Mouse (Mus musculus) neural tube, embryonic 15.5 days (tissue): ENCODE results near the gene Zfp418. TPM values are rescaled to one million over a fixed set of nuclear protein-coding genes. Genes with fewer than 3 reads are reported as not detected.
"Not testable (repeated sequence)": the region's sequence is repeated elsewhere in the genome, so short reads cannot be mapped to it uniquely, and the experiment has no call there.

ENCODE experiments used
- ATAC-seq: fragments of 200-750 bp; cut with Nextera tagmentation; 2 replicates; pipeline ENCODE4 v1.8.0; 2017; ENCODE audit warnings: mild to moderate bottlenecking, moderate TSS enrichment, moderate library complexity; ENCODE audit not compliant: low FRiP score
- H3K27ac ChIP-seq: fragments of 300-500 bp; sonication (generic); replicated peaks from 2 replicates; pipeline ENCODE4 v1.5.1; 2015; ENCODE audit warnings: mild to moderate bottlenecking, inconsistent platforms
- H3K27me3 ChIP-seq: fragments of 300-500 bp; sonication (generic); replicated peaks from 2 replicates; pipeline ENCODE4 v1.6.1; 2015; ENCODE audit warnings: inconsistent platforms
- H3K36me3 ChIP-seq: fragments of 300-500 bp; sonication (generic); 2 replicates; pipeline ENCODE4 v1.6.1; 2015; ENCODE audit warnings: inconsistent platforms
- H3K4me1 ChIP-seq: fragments of 300-500 bp; sonication (generic); 2 replicates; pipeline ENCODE4 v1.6.1; 2015; ENCODE audit warnings: inconsistent platforms
- H3K4me2 ChIP-seq: fragments of 300-500 bp; sonication (generic); 2 replicates; pipeline ENCODE4 v1.6.1; 2015; ENCODE audit warnings: inconsistent platforms, mild to moderate bottlenecking, moderate library complexity
- H3K4me3 ChIP-seq: fragments of 300-500 bp; sonication (generic); replicated peaks from 2 replicates; pipeline ENCODE4 v1.5.1; 2015; ENCODE audit warnings: mild to moderate bottlenecking, inconsistent platforms
- H3K9ac ChIP-seq: fragments of 300-500 bp; sonication (generic); replicated peaks from 2 replicates; pipeline ENCODE4 v1.6.1; 2015; ENCODE audit warnings: mild to moderate bottlenecking, inconsistent platforms
- H3K9me3 ChIP-seq: fragments of 300-500 bp; sonication (generic); replicated peaks from 2 replicates; pipeline ENCODE4 v1.6.1; 2016; ENCODE audit warnings: inconsistent platforms
- WGBS: fragments of 180-500 bp; shearing (Covaris S2); methylation state at CpG from one replicate; pipeline ENCODE4 v1.1.7; 2015; ENCODE audit warnings: mixed read lengths; 5-methylcytosine and 5-hydroxymethylcytosine counted together
- polyA plus RNA-seq: library from polyadenylated mRNA; unstranded; fragments of >200 nt; fragmentation: Nextera tagmentation; extraction: Ambion mirVana; gene quantifications from 2 replicates; pipeline ENCODE4 v1.2.1, GENCODE M21; 2015

The Zfp418 gene
- polyA plus RNA-seq = 2.7 and 3.0 TPM in 2 replicates

- peaks cover 6% of the 10 kb centered on the region for H3K4me1 ChIP-seq
- ATAC-seq = peak; percentile 98
- peak within 1 kb of the TSS; percentile 83 for H3K27ac ChIP-seq
- peak within 1 kb of the TSS; percentile 77 for H3K4me3 ChIP-seq
- peaks cover 18% of the 10 kb centered on the region for H3K36me3 ChIP-seq
- no peaks in the 10 kb centered on the region for H3K27me3 ChIP-seq
- under 1% methylated on average over 26 of the region's 26 CpGs for WGBS
- H3K4me2 ChIP-seq = peak within 1 kb of the TSS; percentile 83
- no peaks in the 10 kb centered on the region for H3K9me3 ChIP-seq
- peak within 1 kb of the TSS; percentile 73 for H3K9ac ChIP-seq
Observed at GRCm38 (mm10) chr7:7171227-7172147, at the start of gene Zfp418. Zfp418 (plus strand) TSS chr7:7171330.

DNA sequence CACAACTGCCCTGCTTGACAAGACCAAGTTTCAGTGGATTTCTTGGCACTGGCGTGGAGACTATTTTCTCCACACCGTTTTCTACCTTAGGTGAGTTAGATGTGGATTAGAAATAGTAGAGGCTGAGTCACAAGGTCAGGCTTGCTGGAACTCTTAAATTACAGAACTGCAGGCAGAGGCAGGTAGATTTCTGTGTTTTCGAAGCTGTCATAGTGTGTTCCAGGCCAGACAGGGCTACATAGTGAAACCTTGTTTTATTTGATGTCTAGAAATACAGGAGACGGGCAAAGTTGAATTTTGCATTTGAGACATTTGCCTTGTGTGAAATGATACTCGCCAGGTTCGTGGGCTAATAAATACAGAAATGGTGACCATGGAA is 49.5 kb upstream of the Zfp418 start:
- WGBS = 54% methylated on average over 6 of the region's 6 CpGs
- peak; percentile 52; the same call in 1 of the 2 replicates for ATAC-seq

GRCm38 (mm10) chr7:7130491-7131124 is 40.5 kb upstream of the Zfp418 start:
- not testable (repeated sequence) for H3K4me2 ChIP-seq, H3K4me1 ChIP-seq, ATAC-seq, H3K4me3 ChIP-seq, H3K27me3 ChIP-seq, H3K27ac ChIP-seq, H3K9me3 ChIP-seq, H3K9ac ChIP-seq
- H3K36me3 ChIP-seq = peaks cover 25% of the 10 kb centered on the region
- WGBS = 96% methylated on average over 15 of the region's 15 CpGs

More for the DNA sequence above, 49.5 kb upstream of the Zfp418 start:
- Histone ChIP-seq H3K36me3 (peaks cover 24% of the 10 kb centered on the region), H3K9ac (peak overlapping the region; percentile 70), H3K27ac (no peak overlapping the region; the same call in 1 of the 2 replicates), H3K9me3 (no peaks in the 10 kb centered on the region), H3K27me3 (no peaks in the 10 kb centered on the region), H3K4me2 (peak overlapping the region; percentile 70), H3K4me3 (peak overlapping the region; percentile 65), H3K4me1 (peaks cover 17% of the 10 kb centered on the region)

GRCm38 (mm10) chr7:7132751-7133150 is 38.4 kb upstream of the Zfp418 start:
- no peak overlapping the region for H3K4me2 ChIP-seq
- H3K9me3 ChIP-seq = 0 out of 2 replicates have a peak, but pooled peaks cover 3% of the 10 kb centered on the region
- peaks cover 25% of the 10 kb centered on the region for H3K36me3 ChIP-seq
- H3K9ac ChIP-seq = no peak overlapping the region
- peaks cover 15% of the 10 kb centered on the region for H3K4me1 ChIP-seq
- H3K27me3 ChIP-seq = no peaks in the 10 kb centered on the region
- WGBS = 78% methylated on average over 8 of the region's 8 CpGs
- no peak for ATAC-seq
- H3K27ac ChIP-seq = no peak overlapping the region
- H3K4me3 ChIP-seq = no peak overlapping the region

GRCm38 (mm10) chr7:7136379-7136866 is 34.7 kb upstream of the Zfp418 start, which contains the start of gene Zfp773:
Zfp773 (minus strand) TSS chr7:7136755.
- H3K9ac ChIP-seq = peak within 1 kb of the TSS; percentile 68
- H3K27me3 ChIP-seq = no peaks in the 10 kb centered on the region
- H3K9me3 ChIP-seq = no peaks in the 10 kb centered on the region
- WGBS = 6% methylated on average over 16 of the region's 16 CpGs
- peak; percentile 98 for ATAC-seq
- peak within 1 kb of the TSS; percentile 68 for H3K4me2 ChIP-seq
- peak within 1 kb of the TSS; percentile 59 for H3K4me3 ChIP-seq
- H3K36me3 ChIP-seq = peaks cover 18% of the 10 kb centered on the region
- peak within 1 kb of the TSS; percentile 86 for H3K27ac ChIP-seq
- H3K4me1 ChIP-seq = peaks cover 15% of the 10 kb centered on the region

- no peaks in the 10 kb centered on the region for H3K36me3 ChIP-seq
- H3K4me3 ChIP-seq = no peak overlapping the region
- no peak overlapping the region for H3K4me2 ChIP-seq
- H3K4me1 ChIP-seq = no peaks in the 10 kb centered on the region
- no peak overlapping the region for H3K27ac ChIP-seq
- H3K27me3 ChIP-seq = no peaks in the 10 kb centered on the region
- H3K9ac ChIP-seq = no peak overlapping the region
- 90% methylated on average over 1 of the region's 1 CpGs for WGBS
- no peak for ATAC-seq
- 0 out of 2 replicates have a peak, but pooled peaks cover 2% of the 10 kb centered on the region for H3K9me3 ChIP-seq
Observed at GRCm38 (mm10) chr7:7144215-7144614, 26.9 kb upstream of the Zfp418 start.

DNA sequence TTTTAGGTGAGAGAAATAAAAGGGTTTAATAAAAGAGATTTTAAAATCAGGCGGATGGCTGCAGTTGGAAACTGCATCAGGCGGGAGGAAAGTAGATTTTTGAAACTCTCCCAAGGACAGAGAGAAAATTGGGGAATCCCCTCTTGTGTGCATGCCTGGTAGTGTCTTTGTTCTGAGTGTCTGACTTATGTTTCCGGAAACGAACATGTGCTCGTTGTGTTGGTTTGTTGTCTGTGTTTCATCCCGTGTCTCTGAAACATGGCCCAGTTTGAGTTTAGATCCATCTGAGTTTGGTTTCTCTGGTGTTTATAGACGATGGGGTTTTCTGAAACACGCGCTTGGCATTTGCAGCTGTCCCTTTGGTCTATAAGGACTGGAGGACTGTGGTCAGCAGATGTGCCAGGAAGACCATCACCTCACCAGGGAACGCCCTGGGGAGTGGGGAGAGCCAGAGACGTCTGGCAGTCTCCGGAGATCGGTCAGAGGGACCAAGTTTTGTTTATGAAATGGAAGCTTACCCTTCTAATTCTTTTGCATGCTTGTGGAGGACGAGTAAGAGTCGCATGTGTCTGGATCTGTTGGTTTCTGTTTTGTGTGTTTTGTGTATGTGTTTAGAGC is 25.0 kb upstream of the Zfp418 start:
- WGBS = 90% methylated on average over 15 of the region's 15 CpGs
- Histone ChIP-seq H3K9ac (no peak overlapping the region), H3K27me3 (no peaks in the 10 kb centered on the region), H3K27ac (no peak overlapping the region), H3K36me3 (no peaks in the 10 kb centered on the region), H3K9me3 (0 out of 2 replicates have a peak, but pooled peaks cover 2% of the 10 kb centered on the region), H3K4me2 (no peak overlapping the region), H3K4me1 (no peaks in the 10 kb centered on the region), H3K4me3 (no peak overlapping the region)
- no peak for ATAC-seq

DNA sequence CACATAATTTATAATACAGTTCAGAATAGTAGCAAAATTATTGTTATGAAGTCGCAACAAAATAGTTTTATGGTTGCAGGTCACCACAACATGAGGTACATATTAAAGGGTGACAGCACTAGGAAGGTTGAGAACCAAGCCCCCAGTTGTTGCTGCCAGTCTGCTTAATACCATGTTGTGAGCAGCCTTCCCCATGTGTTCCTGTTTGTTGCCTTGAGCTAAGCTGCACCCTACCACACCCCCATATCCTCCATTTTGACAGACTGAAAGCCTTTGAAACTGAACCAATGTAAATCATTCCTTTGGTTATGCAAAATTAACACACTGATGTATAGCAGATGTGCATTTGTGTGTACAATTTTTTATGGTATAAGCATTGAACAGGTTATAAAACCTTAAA is 14.8 kb downstream of the Zfp418 start:
- no peak overlapping the region for H3K27ac ChIP-seq
- H3K9me3 ChIP-seq = no peaks in the 10 kb centered on the region
- peaks cover 5% of the 10 kb centered on the region; the same call in 1 of the 2 replicates for H3K4me1 ChIP-seq
- H3K4me2 ChIP-seq = no peak overlapping the region
- no peak overlapping the region for H3K9ac ChIP-seq
- no peak for ATAC-seq
- no peaks in the 10 kb centered on the region for H3K27me3 ChIP-seq
- no peak overlapping the region for H3K4me3 ChIP-seq
- peaks cover 29% of the 10 kb centered on the region for H3K36me3 ChIP-seq
- WGBS = 88% methylated on average over 1 of the region's 1 CpGs

DNA sequence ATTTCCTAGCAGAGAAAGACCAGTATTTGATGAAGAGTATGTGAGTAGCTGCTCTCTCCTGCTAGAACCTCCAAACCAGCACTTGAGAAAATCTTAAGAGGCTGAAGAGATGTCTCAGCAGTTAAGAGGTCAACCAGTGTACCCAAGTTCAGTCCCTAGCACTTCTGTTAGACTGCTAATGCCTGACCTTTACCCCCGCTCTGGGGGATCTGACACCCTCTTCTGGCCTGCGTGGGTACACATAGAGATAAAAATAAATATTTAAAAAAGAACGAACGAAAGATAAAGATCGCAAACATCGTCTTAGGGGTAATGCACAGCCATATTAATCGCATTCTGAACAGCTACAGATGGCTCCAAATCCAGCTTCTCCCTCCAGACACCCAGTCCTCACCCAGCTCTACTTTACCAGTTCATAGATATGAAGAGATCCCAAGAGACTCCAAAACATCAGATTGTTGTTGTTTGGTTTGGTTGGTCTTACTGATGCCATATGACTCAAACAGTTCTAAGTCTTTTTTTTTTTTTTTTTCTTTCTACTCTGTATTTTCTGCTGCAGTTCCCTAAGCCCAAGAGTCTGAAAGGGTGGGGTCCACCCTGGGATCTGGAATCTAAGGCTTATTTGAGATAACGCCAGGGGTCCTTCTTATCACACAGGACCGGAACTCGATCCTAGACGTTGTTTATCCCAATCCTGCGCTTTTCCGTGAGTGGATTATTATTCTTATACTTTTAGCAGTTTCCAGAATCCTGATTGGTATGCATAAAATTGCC is 16.5 kb downstream of the Zfp418 start:
- peak overlapping the region; percentile 54 for H3K4me2 ChIP-seq
- H3K27ac ChIP-seq = no peak overlapping the region
- peaks cover 5% of the 10 kb centered on the region; the same call in 1 of the 2 replicates for H3K4me1 ChIP-seq
- no peaks in the 10 kb centered on the region for H3K9me3 ChIP-seq
- 0 out of 2 replicates have a peak overlapping the region, but pooled peaks have one; percentile 37 for H3K9ac ChIP-seq
- H3K4me3 ChIP-seq = peak overlapping the region; percentile 53
- peaks cover 12% of the 10 kb centered on the region for H3K36me3 ChIP-seq
- peak; percentile 71 for ATAC-seq
- no peaks in the 10 kb centered on the region for H3K27me3 ChIP-seq
- 43% methylated on average over 13 of the region's 13 CpGs for WGBS

- ATAC-seq = peak; percentile 97
- Histone ChIP-seq H3K9me3 (no peaks in the 10 kb centered on the region), H3K4me1 (peaks cover 5% of the 10 kb centered on the region; the same call in 1 of the 2 replicates), H3K9ac (peak overlapping the region; percentile 37; the same call in 1 of the 2 replicates), H3K36me3 (peaks cover 6% of the 10 kb centered on the region), H3K27ac (peak overlapping the region; percentile 39; the same call in 1 of the 2 replicates), H3K4me3 (peak overlapping the region; percentile 53), H3K27me3 (no peaks in the 10 kb centered on the region), H3K4me2 (peak overlapping the region; percentile 54)
- WGBS = 12% methylated on average over 18 of the region's 18 CpGs
Observed at GRCm38 (mm10) chr7:7188191-7188942, 17.2 kb downstream of the Zfp418 start.
